Mouse (Mus musculus) CH12.LX (cell line): ENCODE results near the gene Pex16. TPM values are rescaled to one million over a fixed set of nuclear protein-coding genes. Genes with fewer than 3 reads are reported as not detected.

ENCODE experiments used
- DNase-seq: peaks from one replicate; pipeline ENCODE4 v3.0.0-alpha.2; 2013; ENCODE audit errors: extremely low read depth
- H3K27ac ChIP-seq: 2 replicates; pipeline ENCODE4 v1.5.1; 2012; ENCODE audit warnings: low read depth, mild to moderate bottlenecking, control low read depth, moderate library complexity; ENCODE audit not compliant: insufficient read depth
- H3K27me3 ChIP-seq: replicated peaks from 2 replicates; pipeline ENCODE3; 2012; ENCODE audit warnings: inconsistent platforms
- H3K36me3 ChIP-seq, 2 experiments: replicated peaks in 1 of 2; 2 replicates each; pipeline versions ENCODE3 to v1.6.1; 2012; ENCODE audit warnings: inconsistent platforms in 1 of 2, low read length in 1 of 2, mild to moderate bottlenecking in 1 of 2, mixed read lengths in 1 of 2, moderate library complexity in 1 of 2; ENCODE audit not compliant: control insufficient read depth in 1 of 2, insufficient read depth in 1 of 2
- H3K4me1 ChIP-seq, 2 experiments: 2 replicates each; pipeline ENCODE4 v1.6.1; 2012; ENCODE audit warnings: inconsistent platforms in 1 of 2, moderate library complexity in 1 of 2; ENCODE audit not compliant: insufficient read depth in 2 of 2, control insufficient read depth in 1 of 2
- H3K4me2 ChIP-seq: 2 replicates; pipeline ENCODE4 v1.6.1; 2012; ENCODE audit warnings: low read depth, mild to moderate bottlenecking, control low read depth; ENCODE audit not compliant: poor library complexity, insufficient read depth, severe bottlenecking
- H3K4me3 ChIP-seq, 3 experiments: fragments of 150-350 bp in 1 of 3; sonication (generic) in 1 of 3; replicated peaks in 1 of 3; 2 replicates each; pipeline versions ENCODE3 to v1.5.1; 2011 to 2012; ENCODE audit warnings: low read depth in 2 of 3, low read length in 2 of 3, mild to moderate bottlenecking in 2 of 3, moderate library complexity in 2 of 3, control low read depth in 1 of 3, improper control_type of control experiment in 1 of 3, inconsistent platforms in 1 of 3, mixed read lengths in 1 of 3; ENCODE audit not compliant: poor library complexity in 1 of 3
- H3K79me2 ChIP-seq: replicated peaks from 2 replicates; pipeline ENCODE4 v1.6.1; 2012; ENCODE audit warnings: mild to moderate bottlenecking, moderate library complexity; ENCODE audit not compliant: control insufficient read depth, poor library complexity, insufficient read depth, severe bottlenecking; ENCODE audit errors: extremely low read depth
- H3K9ac ChIP-seq: 2 replicates; pipeline ENCODE4 v1.6.1; 2012; ENCODE audit warnings: low read depth, mild to moderate bottlenecking, control low read depth, moderate library complexity; ENCODE audit not compliant: insufficient read depth
- H3K9me3 ChIP-seq: replicated peaks from 2 replicates; pipeline ENCODE3; 2012; ENCODE audit warnings: low read length, inconsistent platforms, mixed read lengths
- BHLHE40 ChIP-seq: IDR thresholded peaks from 2 replicates; pipeline ENCODE4 v1.6.1; 2011; ENCODE audit warnings: mild to moderate bottlenecking, low read depth, low read length, improper control_type of control experiment
- CHD2 ChIP-seq: IDR thresholded peaks from 2 replicates; pipeline ENCODE4 v1.6.1; 2011; ENCODE audit warnings: low read length, improper control_type of control experiment
- E2F4 ChIP-seq: IDR thresholded peaks from 2 replicates; pipeline ENCODE4 v1.6.1; 2011; ENCODE audit warnings: low read depth, low read length, improper control_type of control experiment; ENCODE audit not compliant: insufficient replicate concordance
- EP300 ChIP-seq: IDR thresholded peaks from 2 replicates; pipeline ENCODE4 v1.6.1; 2011; ENCODE audit warnings: low read length, improper control_type of control experiment
- IRF4 ChIP-seq: IDR thresholded peaks from 2 replicates; pipeline ENCODE4 v1.6.1; 2014; ENCODE audit warnings: low read depth, mild to moderate bottlenecking, inconsistent platforms, low read length, improper control_type of control experiment
- JUND ChIP-seq: conservative IDR thresholded peaks from 2 replicates; pipeline ENCODE4 v1.6.1; 2011; ENCODE audit warnings: low read depth, low read length, improper control_type of control experiment
- KAT2A ChIP-seq: IDR thresholded peaks from 2 replicates; pipeline ENCODE4 v1.6.1; 2012; ENCODE audit warnings: low read length, improper control_type of control experiment, inconsistent platforms; ENCODE audit not compliant: insufficient replicate concordance
- MAX ChIP-seq: IDR thresholded peaks from 2 replicates; pipeline ENCODE4 v1.6.1; 2011; ENCODE audit warnings: low read length, improper control_type of control experiment
- MEF2A ChIP-seq: IDR thresholded peaks from 2 replicates; pipeline ENCODE4 v1.6.1; 2014; ENCODE audit warnings: low read depth, mild to moderate bottlenecking, inconsistent platforms, low read length, improper control_type of control experiment, borderline replicate concordance
- MXI1 ChIP-seq: IDR thresholded peaks from 2 replicates; pipeline ENCODE4 v1.6.1; 2011; ENCODE audit warnings: mild to moderate bottlenecking, low read depth, low read length, improper control_type of control experiment
- MYC ChIP-seq: IDR thresholded peaks from 2 replicates; pipeline ENCODE4 v1.6.1; 2011; ENCODE audit warnings: low read depth, mild to moderate bottlenecking, improper control_type of control experiment, low read length
- NRF1 ChIP-seq: IDR thresholded peaks from 2 replicates; pipeline ENCODE4 v1.6.1; 2014; ENCODE audit warnings: low read depth, mild to moderate bottlenecking, inconsistent platforms, low read length, improper control_type of control experiment, moderate library complexity
- POLR2AphosphoS2 ChIP-seq: IDR thresholded peaks from 2 replicates; pipeline ENCODE4 v1.6.1; 2011; ENCODE audit warnings: low read depth, low read length, improper control_type of control experiment
- RAD21 ChIP-seq: IDR thresholded peaks from 2 replicates; pipeline ENCODE4 v1.6.1; 2011; ENCODE audit warnings: low read depth, mild to moderate bottlenecking, low read length, improper control_type of control experiment, moderate library complexity
- SMC3 ChIP-seq: IDR thresholded peaks from 2 replicates; pipeline ENCODE4 v1.6.1; 2011; ENCODE audit warnings: low read depth, low read length, improper control_type of control experiment
- TBP ChIP-seq: conservative IDR thresholded peaks from 2 replicates; pipeline ENCODE4 v1.6.1; 2011; ENCODE audit warnings: low read depth, low read length, improper control_type of control experiment
- TCF12 ChIP-seq: IDR thresholded peaks from 2 replicates; pipeline ENCODE4 v1.6.1; 2014; ENCODE audit warnings: low read depth, mild to moderate bottlenecking, inconsistent platforms, low read length, improper control_type of control experiment
- UBTF ChIP-seq: IDR thresholded peaks from 2 replicates; pipeline ENCODE4 v1.6.1; 2012; ENCODE audit warnings: low read depth, mild to moderate bottlenecking, inconsistent platforms, low read length, improper control_type of control experiment, moderate library complexity
- USF2 ChIP-seq: conservative IDR thresholded peaks from 2 replicates; pipeline ENCODE4 v1.6.1; 2011; ENCODE audit warnings: low read depth, low read length, improper control_type of control experiment
- ZKSCAN1 ChIP-seq: IDR thresholded peaks from 2 replicates; pipeline ENCODE4 v1.6.1; 2012; ENCODE audit warnings: low read depth, inconsistent platforms, low read length, improper control_type of control experiment, borderline replicate concordance
- ZMIZ1 ChIP-seq: IDR thresholded peaks from 2 replicates; pipeline ENCODE4 v1.6.1; 2012; ENCODE audit warnings: low read depth, mild to moderate bottlenecking, inconsistent platforms, low read length, improper control_type of control experiment
- ZNF384 ChIP-seq: IDR thresholded peaks from 2 replicates; pipeline ENCODE4 v1.6.1; 2012; ENCODE audit warnings: low read depth, low read length, improper control_type of control experiment, inconsistent platforms
- dilution Hi-C: fragments of 300-500 bp; cut with MboI; formaldehyde crosslinking; loops from 2 replicates; pipeline ENCODE4 v1.14.3; 2020; ENCODE audit warnings: low sequenced_read_pairs; ENCODE audit not compliant: extremely low pct_unique_long_range_greater_than_20kb, extremely low pct_ligation_motif_present
- in situ Hi-C: fragments of 300-500 bp; cut with MboI; formaldehyde crosslinking; loops from 3 replicates; pipeline ENCODE4 v1.14.3; 2019; ENCODE audit warnings: low sequenced_read_pairs, low pct_ligation_motif_present, low pct_unique_long_range_greater_than_20kb, mixed read lengths
- polyA plus RNA-seq: library from polyadenylated mRNA; unstranded; fragments of >175 nt; gene quantifications from 2 replicates; pipeline ENCODE4 v1.2.1, GENCODE M21; 2012; ENCODE audit warnings: low read depth; ENCODE audit not compliant: insufficient read length
- total RNA-seq, 2 experiments: library from RNA; depleted of rRNA; stranded (reverse); fragments of 300-350 nt in 1 of 2; fragments of >200 nt in 1 of 2; gene quantifications; 2 replicates each; pipeline ENCODE4 v1.2.3; 2012 to 2014

The Pex16 gene
- total and polyA plus RNA-seq, 3 experiments, result 28.7 to 44.0 (median 36.6) TPM

DNA sequence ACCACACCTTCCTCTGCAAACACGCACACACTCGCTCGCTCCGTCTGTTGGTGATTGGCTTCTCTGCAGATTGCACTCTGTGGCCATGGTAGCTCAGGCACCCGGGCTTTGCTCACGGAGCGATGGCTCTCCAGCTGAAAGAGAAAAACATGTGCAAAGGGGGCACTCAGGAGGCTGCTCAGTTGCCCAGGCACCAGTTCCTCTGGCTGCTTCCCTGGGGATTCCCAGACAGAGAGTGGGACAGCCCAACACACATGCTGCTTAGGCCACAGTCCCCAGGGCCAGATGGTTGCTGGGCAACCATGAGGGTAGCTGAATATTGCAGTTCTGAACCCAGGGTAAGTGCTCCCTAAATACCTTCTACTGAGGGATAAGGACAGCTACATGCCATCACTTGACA lies 31.2 kb downstream of the Pex16 start (continued):
- TF ChIP-seq MXI1 (peak; percentile 53; the same call in 1 of the 2 replicates), NRF1 (peak; percentile 14; the same call in 1 of the 2 replicates), ZKSCAN1 (no peak)

DNA sequence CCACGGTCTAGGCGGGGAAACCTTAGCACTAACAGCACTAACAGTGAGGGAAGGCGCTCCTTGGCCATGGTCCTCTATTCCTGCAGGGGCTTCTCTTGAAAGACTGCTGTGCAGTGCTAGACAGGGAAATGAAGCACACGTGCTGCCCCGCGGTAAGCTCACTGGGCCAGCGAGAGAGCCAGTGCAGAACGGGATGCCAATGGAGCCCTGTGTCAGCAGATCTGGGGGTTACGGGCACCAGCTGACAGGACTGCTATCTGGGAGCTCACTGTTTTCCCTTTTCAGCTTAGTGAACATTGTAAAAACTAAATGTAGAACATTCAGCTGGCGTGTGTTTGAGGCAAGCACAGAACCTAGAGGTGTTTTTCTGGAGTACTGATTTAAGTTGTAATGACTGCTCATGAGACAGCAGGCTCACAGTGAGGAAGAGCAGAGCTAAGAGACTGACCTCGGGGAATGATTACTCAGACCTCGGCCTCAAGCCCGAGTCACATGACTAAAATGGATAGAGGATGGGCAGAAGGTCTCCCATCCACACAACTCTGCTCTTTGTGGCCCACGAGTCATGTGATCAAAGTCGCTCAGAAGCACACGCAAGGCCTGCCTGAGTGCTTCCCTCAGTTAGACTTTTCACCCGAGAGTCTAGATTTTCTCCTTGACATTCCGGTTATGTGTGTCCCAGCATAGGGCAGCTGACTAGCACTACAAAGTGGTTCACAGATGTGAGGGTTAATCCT lies 34.0 kb downstream of the Pex16 start:
- peaks cover 10 to 48% of the 10 kb centered on the region in 2 experiments for H3K4me1 ChIP-seq
- dilution Hi-C loops, result no loop called here
- no peak overlapping the region for H3K4me3 ChIP-seq
- no peaks in the 10 kb centered on the region for H3K9me3 ChIP-seq
- no peak for DNase-seq
- H3K36me3 ChIP-seq, result peaks cover 82 to 98% of the 10 kb centered on the region in 2 experiments
- no peak overlapping the region; the same call in 1 of the 2 replicates for H3K27ac ChIP-seq
- H3K9ac ChIP-seq, result no peak overlapping the region
- H3K4me2 ChIP-seq, result no peak overlapping the region
- H3K27me3 ChIP-seq, result no peaks in the 10 kb centered on the region
- no peaks in the 10 kb centered on the region for H3K79me2 ChIP-seq
- TF ChIP-seq JUND, result no peak
- no peak for TF ChIP-seq TBP
- TF ChIP-seq BHLHE40, result no peak
- TF ChIP-seq MXI1, result no peak
- TF ChIP-seq MAX, result no peak
- TF ChIP-seq UBTF, result no peak
- no peak for TF ChIP-seq IRF4
- no peak for TF ChIP-seq SMC3
- TF ChIP-seq RAD21, result no peak
- no peak for TF ChIP-seq E2F4
- no peak for TF ChIP-seq ZNF384
- TF ChIP-seq MYC, result no peak
- no peak for TF ChIP-seq POLR2AphosphoS2
- no peak for TF ChIP-seq TCF12
- TF ChIP-seq USF2, result no peak
- no peak for TF ChIP-seq CHD2
- no peak for TF ChIP-seq EP300
- TF ChIP-seq KAT2A, result no peak
- TF ChIP-seq MEF2A, result no peak
- no peak for TF ChIP-seq ZMIZ1
- TF ChIP-seq, all 38 proteins: peak for 0
- in situ Hi-C loops, result no loop called here
